27 mouse cellular contexts compared by ENCODE assay signal in the genomic region with DNA sequence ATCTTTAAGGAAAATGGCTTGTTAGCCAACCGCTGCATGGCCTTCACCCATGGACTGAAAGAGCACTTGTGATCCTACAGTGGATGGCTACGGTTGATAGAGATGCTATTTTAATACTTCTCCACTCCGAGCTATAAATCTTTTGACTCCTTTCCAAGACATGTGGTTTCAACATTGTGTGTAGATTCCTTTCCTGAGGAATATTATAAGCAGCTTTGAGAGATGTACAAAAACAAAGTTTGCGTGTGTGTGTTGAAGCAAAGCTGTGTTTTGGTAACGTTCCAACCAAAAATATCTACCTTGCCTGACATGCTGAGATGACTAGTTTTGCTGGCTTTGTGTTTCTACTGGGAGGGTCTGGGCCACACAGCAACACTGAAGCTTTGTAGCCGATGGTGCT.
"Had no signal": no experiment of that assay in that cellular context is flagged by ENCODE, and none has a peak within 500 bp of the region (broad histone marks: within the 10 kb centered on the region; RNA-seq: fewer than 3 reads in every experiment).

No protein-coding gene starts in this region.

- H3K9me3 ChIP-seq: heart, embryonic 10.5 days; heart, embryonic 12.5 days; hindbrain, embryonic 10.5 days; hindbrain, embryonic 12.5 days; intestine, embryonic 15.5 days; limb, embryonic 12.5 days; limb, embryonic 15.5 days; liver, embryonic 12.5 days had no signal

- H3K27ac ChIP-seq: gastrocnemius, adult 2 months; heart, embryonic 10.5 days; hindbrain, embryonic 10.5 days; hindbrain, embryonic 12.5 days; hindbrain, embryonic 14.5 days; intestine, embryonic 15.5 days; layer of hippocampus, adult 2 months; limb, embryonic 12.5 days; limb, embryonic 15.5 days; liver, embryonic 12.5 days; liver, embryonic 14.5 days had no signal

- H3K27me3 ChIP-seq: heart, embryonic 12.5 days; hindbrain, embryonic 12.5 days; intestine, embryonic 15.5 days; limb, embryonic 12.5 days; limb, embryonic 15.5 days; liver, embryonic 12.5 days had no signal

- H3K36me3 ChIP-seq: heart, embryonic 10.5 days; heart, embryonic 12.5 days; hindbrain, embryonic 10.5 days; hindbrain, embryonic 12.5 days; intestine, embryonic 15.5 days; limb, embryonic 12.5 days; limb, embryonic 15.5 days; liver, embryonic 12.5 days had no signal

- ATAC-seq: hindbrain, embryonic 16.5 days; inflammation-experienced regulatory T-cells, adult 6 months; intestine, embryonic 15.5 days; intestine, postnatal 0 days; liver, embryonic 12.5 days had no signal

- DNase-seq: gastrocnemius, adult 2 months; gastrocnemius, postnatal 10 days; gastrocnemius, postnatal 25 days; heart, adult 18-20 months; heart, postnatal 10 days; heart, postnatal 4 days; kidney, adult 18-20 months; kidney, adult 8-10 months; kidney, postnatal 10 days; kidney, postnatal 25 days; kidney, postnatal 4 days; layer of hippocampus, postnatal 36 days; left cerebral cortex, postnatal 4 days had no signal

- H3K4me2 ChIP-seq: heart, embryonic 12.5 days; hindbrain, embryonic 12.5 days; hindbrain, embryonic 14.5 days; intestine, embryonic 15.5 days; limb, embryonic 12.5 days; limb, embryonic 15.5 days; liver, embryonic 12.5 days had no signal

- H3K4me1 ChIP-seq: heart, embryonic 10.5 days; heart, embryonic 12.5 days; hindbrain, embryonic 12.5 days; intestine, embryonic 15.5 days; limb, embryonic 12.5 days; limb, embryonic 15.5 days; liver, embryonic 12.5 days had no signal

- H3K9ac ChIP-seq: heart, embryonic 12.5 days; hindbrain, embryonic 12.5 days; hindbrain, embryonic 14.5 days; intestine, embryonic 15.5 days; limb, embryonic 12.5 days; limb, embryonic 15.5 days; liver, embryonic 12.5 days; liver, embryonic 14.5 days had no signal

- H3K4me3 ChIP-seq: gastrocnemius, adult 2 months; heart, embryonic 10.5 days; heart, embryonic 12.5 days; hindbrain, embryonic 10.5 days; hindbrain, embryonic 12.5 days; intestine, embryonic 15.5 days; layer of hippocampus, adult 2 months; limb, embryonic 12.5 days; limb, embryonic 15.5 days; liver, embryonic 12.5 days had no signal
